Mouse (Mus musculus): ENCODE data around the gene Yif1b.

The Yif1b gene

DNA sequence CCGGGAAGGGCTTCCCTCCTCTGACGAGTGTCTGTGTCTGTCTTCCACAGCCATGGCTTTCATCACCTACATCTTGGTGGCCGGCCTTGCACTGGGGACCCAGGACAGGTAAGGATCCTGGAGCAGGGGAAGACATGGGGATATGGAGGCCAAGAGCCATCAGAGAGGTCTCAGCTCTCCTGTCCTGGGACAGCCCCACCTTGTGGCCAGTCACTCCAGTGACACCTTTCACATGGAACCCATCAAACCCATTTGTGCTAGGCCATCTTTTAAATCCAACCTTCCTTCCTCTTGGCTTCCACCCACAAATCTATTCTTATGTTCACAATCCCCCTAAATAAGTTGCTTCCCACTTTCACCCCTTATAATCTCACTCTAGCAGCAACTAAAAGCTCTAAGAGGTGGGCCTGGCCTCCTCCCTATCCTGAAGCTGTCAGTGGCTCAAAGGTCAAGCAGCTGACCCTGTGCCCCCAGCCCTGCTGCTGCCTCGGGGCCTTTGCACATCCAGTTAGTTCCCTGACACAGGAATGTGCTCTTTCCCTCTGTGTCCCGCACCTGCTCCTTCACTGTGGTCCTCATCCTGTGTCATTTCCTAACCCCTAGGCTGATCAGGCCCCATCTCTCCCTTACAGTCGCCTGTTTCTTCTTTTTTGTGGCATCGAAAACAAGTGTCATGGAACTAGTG lies 6.7 kb downstream of the Yif1b start:
- no peak for DNase-seq (ENCODE audit: low read depth, low spot score)

DNA sequence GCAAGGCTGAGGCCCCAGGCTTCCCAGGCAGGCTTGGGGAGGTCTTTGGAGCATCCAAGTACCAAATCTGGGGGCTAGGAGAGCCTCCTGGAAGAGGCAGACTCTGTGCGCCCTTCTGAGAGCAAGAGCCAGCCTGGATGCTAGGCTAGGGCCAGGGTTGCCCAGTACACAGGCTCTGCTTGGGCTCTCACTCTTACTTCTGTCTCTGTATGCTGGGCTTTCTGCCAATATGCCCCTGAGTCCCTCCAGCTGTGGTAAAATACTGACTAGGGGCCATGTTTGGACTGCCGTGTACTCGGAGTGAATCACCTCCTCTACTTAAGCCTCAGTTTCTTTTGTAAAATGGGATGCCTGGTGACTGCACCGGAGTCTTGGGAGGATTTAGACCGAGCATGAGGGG lies 7.9 kb downstream of the Yif1b start:
- no peak for DNase-seq (ENCODE audit: low read depth, low spot score)

DNA sequence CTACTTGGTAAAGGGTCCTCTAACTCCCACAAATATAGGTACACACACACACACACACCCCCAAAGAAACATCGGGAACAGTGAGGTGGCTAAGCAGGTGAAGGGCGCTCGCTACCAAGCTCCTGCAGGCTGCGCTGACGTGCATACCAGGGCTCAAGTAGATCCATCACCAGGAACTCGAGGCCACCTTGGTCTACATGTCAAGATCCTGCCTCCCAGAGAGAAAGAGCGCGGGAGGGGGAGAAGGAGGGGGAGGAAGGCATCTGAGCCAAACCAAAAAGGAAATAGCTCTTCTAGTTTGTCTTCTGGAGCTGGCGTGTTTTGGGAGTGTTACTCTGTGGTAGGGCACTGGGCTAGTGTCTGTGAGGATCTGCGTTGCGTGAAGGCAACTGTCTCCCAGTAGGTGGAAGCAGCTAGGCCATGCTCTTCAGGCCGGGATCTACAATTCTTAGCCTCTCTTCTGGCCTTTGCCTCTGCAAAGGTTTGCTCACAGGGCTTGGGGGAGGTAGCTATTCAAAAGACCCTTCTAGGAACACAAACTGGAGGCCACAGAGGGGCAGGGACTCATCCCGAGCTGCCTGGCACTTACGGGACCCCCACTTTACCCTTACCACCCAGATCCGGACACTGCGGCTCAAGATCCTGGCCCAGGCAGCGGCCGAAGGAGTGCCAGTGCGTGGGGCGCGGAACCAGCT lies 8.6 kb downstream of the Yif1b start:
- DNase-seq (ENCODE audit: low read depth, low spot score): no peak

DNA sequence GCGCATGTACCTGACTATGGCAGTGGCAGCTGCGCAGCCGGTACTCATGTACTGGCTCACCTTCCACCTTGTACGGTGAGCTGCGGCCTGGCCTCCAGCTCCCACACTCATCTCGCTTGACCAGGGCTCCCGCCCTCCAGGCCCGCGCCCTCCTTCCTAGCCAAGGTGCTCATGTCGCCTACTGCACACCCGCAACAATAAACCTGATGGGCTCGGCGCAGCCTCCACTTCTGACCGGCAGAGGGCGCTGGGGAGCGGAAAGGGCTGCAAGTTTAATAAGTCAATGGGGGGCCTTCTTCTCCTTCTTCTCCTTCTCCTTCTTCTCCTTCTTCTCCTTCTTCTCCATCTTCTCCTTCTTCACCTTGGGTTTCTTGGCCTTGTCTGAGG lies 9.2 kb downstream of the Yif1b start:
- DNase-seq (ENCODE audit: low read depth, low spot score): peak; percentile 67

DNA sequence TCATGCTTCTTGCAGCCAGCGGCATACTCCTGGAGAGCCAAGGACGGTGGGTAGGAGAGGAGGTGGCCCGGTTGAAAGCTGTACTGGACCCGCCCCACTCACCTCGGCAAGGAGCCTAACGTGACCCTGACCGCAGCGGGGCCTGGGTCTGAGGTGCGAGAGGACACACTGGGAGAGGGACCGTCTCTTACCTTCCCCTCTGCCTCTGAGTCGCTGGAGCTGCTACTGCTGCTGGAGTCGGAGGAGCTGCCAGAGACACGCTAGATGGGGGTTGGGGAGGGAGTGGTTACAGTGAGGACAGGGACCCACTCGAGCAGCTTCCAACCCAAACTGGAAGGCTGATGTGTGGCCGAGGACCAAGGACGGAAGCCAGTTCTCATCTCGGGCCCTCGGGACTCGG lies 9.6 kb downstream of the Yif1b start:
- no peak for DNase-seq (ENCODE audit: low read depth, low spot score)

DNA sequence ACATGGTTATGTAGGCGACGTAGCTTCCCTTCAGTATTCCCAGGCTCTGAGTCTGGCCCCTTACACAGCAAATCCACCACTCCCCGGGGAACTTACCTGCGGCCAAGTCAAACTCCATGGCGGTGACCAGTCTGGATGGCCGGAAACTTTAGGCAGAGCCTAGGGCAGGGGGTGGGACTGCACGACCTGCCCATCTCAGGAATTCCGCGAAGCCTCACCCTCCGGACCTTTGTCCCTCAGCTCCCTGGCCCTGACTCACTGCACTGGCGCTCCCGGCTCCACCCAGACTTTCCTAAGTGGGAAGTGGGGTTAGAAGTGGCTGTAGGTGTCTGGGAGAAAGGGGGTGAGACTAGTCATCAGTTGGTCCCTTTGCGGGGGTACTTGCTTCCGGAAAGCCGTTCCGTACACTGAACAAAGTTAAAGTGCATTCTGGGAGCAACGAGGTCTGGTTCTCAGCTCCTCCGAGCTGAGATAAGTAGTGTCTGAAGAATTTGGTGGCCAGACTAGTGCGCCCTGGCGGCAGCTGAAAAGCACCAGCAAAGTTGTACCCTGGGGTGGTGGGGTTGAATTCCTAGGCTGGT lies 10.2 kb downstream of the Yif1b start, which contains the start of gene 2200002D01Rik:
Gene 2200002D01Rik, minus strand, starts transcription at position 206 of the 581 bp plus-strand sequence.
- no peak for DNase-seq (ENCODE audit: low read depth, low spot score)

DNA sequence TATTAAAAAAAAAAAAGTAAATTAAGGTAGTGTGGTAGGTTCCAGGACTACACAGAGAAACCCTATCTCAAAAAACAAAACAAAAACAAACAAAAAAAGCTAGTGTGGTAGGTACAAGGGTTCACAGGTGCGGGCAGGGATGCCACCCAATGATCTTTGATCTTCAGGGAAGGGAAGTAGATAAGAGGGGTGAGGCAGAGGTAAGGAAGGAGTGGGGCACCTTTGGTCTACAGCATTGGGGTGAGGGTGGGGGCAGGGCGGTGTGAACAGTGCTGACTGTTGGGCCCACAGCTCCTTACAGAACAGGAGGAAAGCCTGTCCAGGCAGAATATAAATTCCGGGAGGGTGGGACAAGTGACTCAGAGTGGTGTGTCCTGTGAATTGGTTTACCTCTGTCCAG lies 13.0 kb downstream of the Yif1b start:
- no peak for DNase-seq (ENCODE audit: low read depth, low spot score)

DNA sequence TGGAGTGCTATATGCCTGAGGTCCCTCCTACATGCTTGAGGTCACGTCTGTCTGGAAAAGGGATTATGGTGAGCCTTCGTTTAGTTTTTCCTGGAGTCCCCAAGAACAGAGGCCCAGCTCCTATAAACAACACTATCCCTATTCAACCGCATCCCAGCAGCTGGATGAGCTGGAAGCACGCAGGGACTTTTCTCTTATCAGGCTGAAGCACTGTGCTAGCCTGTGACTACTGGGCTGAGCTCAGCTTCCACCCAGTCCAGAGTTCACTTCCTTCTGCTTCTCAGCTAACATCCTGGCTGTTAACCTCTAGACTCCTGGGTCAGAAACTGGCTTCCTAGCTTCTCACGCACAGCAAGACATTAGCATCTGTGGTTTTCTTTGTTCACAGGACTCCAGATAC lies 15.7 kb downstream of the Yif1b start:
- no peak for DNase-seq (ENCODE audit: low read depth, low spot score)

DNA sequence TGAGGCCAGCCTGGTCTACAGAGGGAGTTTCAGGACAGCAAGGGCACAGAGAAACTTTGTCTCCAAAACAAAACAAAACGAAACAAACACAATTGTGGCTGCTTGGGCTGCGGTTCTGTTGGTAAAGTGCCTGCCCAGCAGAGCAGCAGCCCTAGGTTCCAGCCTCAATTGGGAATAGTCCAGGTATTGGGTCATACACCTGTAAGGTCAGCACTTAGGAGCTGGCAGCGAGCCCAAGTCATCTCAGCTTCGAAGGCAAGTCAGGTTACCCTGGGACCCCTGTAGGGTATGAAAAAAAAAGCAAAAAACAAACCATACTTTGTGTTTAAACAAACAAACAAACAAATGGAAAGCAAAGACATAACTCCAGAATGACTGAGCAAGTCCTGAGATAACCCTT lies 17.7 kb downstream of the Yif1b start:
- no peak for DNase-seq (ENCODE audit: low read depth, low spot score)

DNA sequence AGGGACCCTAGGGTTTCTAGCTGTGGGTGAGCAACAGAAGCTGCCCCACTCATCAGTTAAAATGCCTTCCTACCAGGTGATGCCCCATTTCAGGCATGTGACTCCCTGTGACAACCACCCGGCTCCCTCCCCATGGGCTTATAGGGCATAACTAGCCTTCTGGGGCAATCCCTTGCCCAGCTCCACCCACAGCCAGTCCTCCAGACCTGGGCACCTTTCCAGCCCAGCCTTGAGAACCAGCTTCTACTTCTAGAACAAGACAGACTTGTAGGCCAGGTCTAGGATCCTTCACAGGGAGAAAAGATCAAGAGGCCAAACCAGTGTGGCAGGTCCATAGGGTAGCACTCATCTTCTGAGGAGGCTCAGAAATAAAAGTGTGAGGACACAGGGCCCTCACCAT lies 19.2 kb downstream of the Yif1b start:
- no peak for DNase-seq (ENCODE audit: low read depth, low spot score)

DNA sequence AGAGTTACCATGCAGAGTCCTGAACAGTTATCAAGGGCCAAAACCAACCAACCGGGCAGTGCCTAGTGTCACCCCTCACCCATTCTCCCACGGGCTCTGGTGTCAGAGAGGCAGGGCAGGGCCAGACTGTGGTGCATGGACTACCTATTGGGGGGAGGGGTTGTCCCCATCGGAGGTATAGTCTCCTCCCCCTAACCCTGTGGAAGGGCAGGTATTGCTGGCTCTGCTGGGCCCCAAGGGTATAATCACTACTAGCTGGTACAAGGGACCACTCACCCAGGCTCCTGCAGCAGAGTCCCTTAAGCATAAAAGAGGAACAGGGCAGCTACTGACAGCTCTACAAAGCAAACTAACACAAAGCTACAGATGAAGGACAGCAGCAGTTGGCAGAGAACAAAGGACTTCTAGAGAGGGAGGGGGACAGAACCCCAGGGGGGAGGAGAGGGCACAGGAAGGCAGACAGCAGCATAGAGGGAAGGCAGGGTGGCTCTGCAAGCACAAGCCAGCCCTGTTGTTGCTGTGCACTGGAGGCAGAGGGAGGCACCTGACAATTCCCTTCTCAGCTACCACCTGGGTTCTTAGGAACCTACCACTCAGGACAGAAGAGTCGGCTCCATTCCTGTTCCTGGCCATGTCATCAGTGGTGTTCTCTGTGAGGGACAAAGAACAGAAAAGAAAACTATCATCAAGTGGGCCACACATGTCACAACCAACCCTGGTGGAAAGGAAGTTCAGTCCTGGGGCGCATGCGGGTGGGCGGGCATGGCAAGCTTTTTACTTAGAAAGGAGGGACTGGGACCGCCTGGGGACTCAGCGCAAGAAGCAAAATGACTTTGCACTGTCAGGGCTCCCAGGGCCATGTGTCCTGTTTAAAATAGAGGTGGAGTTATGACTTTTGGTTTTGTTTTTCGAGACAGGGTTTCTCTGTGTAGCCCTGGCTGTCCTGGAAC lies 21.9 kb downstream of the Yif1b start:
- peak; percentile 34 for DNase-seq (ENCODE audit: low read depth, low spot score)

DNA sequence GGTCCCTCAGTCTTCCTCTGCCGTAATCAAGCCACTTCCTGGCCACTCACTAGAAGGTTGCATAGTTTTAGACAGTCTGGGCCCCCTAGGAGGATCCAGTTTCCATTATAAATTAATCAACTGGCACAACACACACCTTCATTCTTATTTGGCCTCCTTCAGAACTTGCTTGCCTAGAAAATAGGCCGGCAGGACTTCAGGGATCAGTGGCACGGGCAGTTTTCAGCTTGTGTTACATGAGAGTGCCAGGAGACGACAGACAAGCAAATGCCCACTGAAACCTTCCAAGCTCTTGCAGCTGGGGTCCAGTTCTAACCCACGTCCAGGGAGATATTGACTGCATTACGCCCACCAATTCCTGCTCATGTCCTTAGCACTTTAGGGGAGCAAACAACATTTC lies 24.0 kb downstream of the Yif1b start:
- no peak for DNase-seq (ENCODE audit: low read depth, low spot score)

DNA sequence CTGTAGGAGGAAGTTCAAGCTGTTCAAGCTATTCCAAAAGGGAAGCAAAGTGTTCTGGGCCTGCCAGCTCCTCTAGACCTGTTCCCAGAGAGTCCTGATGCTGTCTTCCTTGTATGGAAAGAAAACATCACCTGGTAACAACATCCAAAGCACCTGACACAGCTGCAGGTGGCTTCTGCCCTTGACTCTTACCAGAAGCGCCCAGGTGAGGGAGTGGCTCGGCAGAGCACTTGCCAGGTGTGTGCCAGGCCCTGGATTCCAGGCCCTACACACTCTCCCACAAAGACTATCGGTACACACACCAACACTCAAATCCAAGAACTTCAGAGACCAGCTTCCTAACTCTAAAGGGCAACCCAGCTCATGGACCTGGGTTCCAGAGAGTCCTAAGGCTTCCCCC lies 25.7 kb downstream of the Yif1b start:
- DNase-seq (ENCODE audit: low read depth, low spot score): no peak

DNA sequence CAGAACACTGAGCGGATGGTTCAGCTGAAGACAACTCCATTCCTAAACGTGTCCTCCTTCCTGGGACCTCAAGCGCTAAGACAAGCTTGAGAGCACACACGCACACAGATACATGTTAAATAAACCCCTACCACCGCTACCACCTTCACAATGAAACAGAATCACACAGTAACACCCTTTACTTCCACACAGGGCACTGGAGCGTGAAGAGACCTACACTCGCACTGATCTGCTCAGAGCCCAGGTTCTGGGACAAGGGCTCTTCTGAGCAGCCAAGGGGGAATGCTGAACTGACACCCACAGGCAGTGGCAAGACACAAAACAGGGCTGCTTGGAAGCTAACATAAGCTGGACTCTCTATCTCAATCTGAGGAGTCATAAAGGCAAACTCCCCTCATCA lies 27.5 kb downstream of the Yif1b start:
- DNase-seq (ENCODE audit: low read depth, low spot score): no peak

DNA sequence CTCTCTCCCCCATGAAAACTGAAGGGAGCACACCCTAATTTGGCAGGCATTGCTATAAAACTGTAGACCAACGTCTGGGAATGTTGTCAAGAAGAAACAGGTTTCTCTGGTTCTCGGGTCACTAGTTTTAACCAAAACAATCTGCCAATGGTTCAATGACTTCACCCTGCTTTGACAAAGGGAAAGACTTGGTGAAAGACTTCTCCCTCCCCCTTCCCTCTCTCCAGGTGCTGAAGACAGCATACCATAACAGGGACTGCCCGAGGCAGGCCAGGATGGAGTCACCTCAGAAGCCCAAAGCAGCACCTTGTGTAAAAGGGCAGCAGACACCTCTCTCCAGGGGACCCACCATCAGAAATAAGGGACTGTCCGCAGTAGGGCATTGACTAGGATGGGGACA lies 28.8 kb downstream of the Yif1b start:
- no peak for DNase-seq (ENCODE audit: low read depth, low spot score)

DNA sequence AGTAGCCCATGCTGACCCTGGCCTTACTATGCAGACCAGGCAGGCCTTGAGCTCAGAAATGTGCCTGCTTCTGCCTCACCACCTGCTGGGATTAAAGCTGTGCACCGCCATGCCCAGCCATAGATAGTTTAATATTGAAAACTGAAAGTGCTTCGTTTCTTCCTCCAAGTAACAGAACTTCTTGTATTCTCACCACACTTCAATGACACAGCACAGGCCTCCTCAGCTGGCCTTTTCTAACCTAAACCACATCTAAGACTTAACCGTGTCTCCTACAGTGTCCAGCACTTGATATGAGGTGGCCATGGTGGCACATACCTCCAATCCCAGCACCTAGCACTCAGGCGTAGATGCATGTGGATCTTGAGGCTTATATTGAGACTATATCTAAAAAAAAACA lies 32.3 kb downstream of the Yif1b start:
- DNase-seq (ENCODE audit: low read depth, low spot score): no peak

DNA sequence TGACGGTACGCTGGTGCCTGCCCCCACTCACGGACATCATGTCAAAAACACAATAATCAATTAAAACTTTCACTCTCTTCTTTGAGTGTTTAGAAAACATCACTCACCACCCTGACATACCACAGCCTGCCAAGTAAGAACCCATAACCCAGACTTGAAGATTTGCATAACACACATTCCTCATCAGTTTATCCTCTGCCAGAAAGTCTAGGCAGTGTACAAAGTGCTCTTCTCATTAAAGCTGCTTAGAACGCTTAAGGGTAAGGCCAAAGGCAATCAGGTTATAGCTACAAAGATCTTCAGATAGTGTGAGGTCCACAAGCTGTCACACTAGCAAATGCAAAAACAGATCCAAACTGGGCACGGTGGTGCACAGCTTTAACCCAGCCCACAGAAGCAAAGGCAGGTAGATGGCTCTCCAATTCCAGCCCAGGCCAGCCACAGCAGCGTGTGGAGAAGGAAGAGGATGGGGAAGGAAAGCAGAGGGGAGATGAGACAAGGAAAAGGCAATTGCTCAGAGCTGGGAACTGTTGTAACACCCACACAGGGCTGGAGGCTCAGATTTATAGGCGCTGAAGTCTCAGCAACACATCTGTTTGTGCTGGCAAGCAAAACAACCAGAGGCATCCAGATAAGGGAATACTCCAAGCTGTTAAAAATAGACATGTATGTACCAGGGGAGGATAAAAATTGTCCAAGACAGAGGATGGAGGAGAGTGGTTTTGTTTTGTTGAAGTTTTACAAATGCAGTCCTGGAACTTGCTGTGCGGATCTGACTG lies 33.7 kb downstream of the Yif1b start:
- DNase-seq (ENCODE audit: low read depth, low spot score): no peak

DNA sequence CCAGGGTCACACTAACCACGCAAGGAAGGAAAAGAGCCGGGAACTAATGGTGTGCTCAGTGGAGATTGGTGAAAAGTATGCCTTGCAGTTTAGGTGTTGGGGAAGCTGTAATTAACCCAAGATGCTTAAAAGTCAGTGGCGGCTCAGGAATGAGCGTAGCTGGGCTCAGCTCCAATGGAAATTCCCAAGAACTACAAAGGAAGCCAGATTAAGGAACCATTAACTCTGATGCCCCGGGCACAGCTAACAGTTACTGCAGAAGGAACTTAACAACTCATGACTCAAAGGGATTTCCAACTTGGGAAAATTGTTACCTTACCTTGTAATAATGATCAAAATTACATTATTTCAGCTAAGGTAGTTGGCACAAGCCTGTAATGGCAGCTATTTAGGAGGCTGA lies 38.6 kb downstream of the Yif1b start:
- no peak for DNase-seq (ENCODE audit: low read depth, low spot score)

DNA sequence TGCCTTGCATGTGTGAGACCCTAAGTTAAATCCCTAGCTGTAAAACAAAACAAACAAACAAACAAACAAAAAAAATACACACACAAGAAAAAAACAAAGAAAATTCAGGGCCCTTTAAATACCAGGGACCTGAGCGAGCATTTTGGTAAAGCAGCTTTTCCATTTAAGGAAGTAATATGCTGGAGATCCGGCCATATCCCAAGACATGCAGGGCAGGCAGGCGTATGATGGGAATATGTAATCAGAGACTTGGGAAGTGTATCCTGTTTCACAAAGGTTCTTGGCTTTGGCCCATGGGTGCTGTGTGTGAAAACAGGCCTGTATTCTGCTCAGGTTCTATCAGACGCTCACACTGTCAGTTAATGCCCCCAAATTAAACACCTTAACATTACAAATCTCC lies 39.4 kb downstream of the Yif1b start:
- no peak for DNase-seq (ENCODE audit: low read depth, low spot score)

DNA sequence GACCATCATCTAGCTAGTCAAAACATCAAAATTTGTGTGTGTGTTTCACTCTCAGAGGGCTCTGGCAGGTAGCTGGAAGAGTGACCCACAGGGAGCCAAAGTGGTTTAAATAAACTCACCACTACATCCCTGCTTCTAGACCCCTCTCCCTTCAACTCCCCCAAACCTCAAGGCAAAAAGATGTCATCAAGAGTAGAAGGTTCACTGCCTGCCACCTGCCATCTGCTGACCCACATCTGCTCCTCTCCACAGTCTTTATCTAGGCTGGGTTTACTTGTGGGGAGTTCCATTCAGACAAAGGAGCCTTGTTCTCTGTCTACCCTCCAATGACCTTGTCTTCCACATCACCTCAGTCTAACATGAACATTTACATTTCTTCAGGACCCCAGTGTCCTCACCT lies 41.1 kb downstream of the Yif1b start:
- no peak for DNase-seq (ENCODE audit: low read depth, low spot score)

DNA sequence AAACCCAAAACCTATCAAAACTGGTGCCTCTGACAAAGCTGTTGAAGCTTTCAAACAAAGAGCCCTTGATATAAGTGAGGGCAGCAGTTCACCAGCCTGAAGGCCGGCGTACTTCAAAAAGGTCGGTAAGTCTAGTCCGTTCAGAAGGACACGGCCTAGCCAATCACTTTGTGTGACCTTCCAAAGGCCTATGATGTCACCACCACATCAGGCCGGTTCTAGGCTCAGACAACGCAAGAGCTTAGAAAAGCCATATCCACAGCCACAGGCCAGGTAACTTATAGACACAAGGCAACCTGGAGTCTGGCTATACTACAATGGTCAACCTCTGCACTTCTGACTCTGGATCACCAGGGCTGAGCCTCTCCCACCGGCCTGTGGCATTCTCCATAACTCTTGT lies 41.8 kb downstream of the Yif1b start:
- DNase-seq (ENCODE audit: low read depth, low spot score): no peak
